Mouse (Mus musculus): ENCODE data around the gene Nxpe3. TPM values are rescaled to one million over a fixed set of nuclear protein-coding genes. Genes with fewer than 3 reads are reported as not detected.

Nxpe3 gene
- polyA plus RNA-seq, 1 experiment = 7.5 TPM

- Histone ChIP-seq H3K4me3 (ENCODE audit: insufficient read depth, low read length) (no peak overlapping the region), H3K27ac (ENCODE audit: insufficient read depth, low read length) (0 out of 2 replicates have a peak overlapping the region, but pooled peaks have one; percentile 17), H3K4me1 (ENCODE audit: control insufficient read depth, insufficient read depth, low read length) (peaks cover 3% of the 10 kb centered on the region; the same call in 1 of the 2 replicates)
- TF ChIP-seq POLR2A (IDR thresholded peaks at IDR 0.05; ENCODE audit: extremely low read depth, insufficient read depth, low read length) = no peak
- no peak for TF ChIP-seq CTCF (IDR thresholded peaks at IDR 0.05; ENCODE audit: extremely low read depth, insufficient read depth, low read length)
Measured at GRCm38 (mm10) chr16:55823398-55824155, 71.5 kb downstream of the Nxpe3 start.

- TF ChIP-seq POLR2A (IDR thresholded peaks at IDR 0.05; ENCODE audit: extremely low read depth, insufficient read depth, low read length) (no peak), CTCF (IDR thresholded peaks at IDR 0.05; ENCODE audit: extremely low read depth, insufficient read depth, low read length) (no peak)
- H3K4me3 ChIP-seq (ENCODE audit: insufficient read depth, low read length) = peak overlapping the region; percentile 73
- H3K27ac ChIP-seq (ENCODE audit: insufficient read depth, low read length) = 0 out of 2 replicates have a peak overlapping the region, but pooled peaks have one; percentile 17
- H3K4me1 ChIP-seq (ENCODE audit: control insufficient read depth, insufficient read depth, low read length) = peaks cover 3% of the 10 kb centered on the region; the same call in 1 of the 2 replicates
Measured at GRCm38 (mm10) chr16:55822741-55823397, 72.2 kb downstream of the Nxpe3 start.

- Histone ChIP-seq H3K27ac (ENCODE audit: insufficient read depth, low read length) (peak overlapping the region; percentile 94), H3K4me3 (ENCODE audit: insufficient read depth, low read length) (peak overlapping the region; percentile 73), H3K4me1 (ENCODE audit: control insufficient read depth, insufficient read depth, low read length) (peaks cover 3% of the 10 kb centered on the region; the same call in 1 of the 2 replicates)
- TF ChIP-seq POLR2A (IDR thresholded peaks at IDR 0.05; ENCODE audit: extremely low read depth, insufficient read depth, low read length) (peak; percentile 38; the same call in 1 of the 2 replicates), CTCF (IDR thresholded peaks at IDR 0.05; ENCODE audit: extremely low read depth, insufficient read depth, low read length) (no peak)
Measured at GRCm38 (mm10) chr16:55821997-55822740, 72.9 kb downstream of the Nxpe3 start.

- H3K27ac ChIP-seq (ENCODE audit: insufficient read depth, low read length) = peak overlapping the region; percentile 92
- H3K4me1 ChIP-seq (ENCODE audit: control insufficient read depth, insufficient read depth, low read length) = peaks cover 3% of the 10 kb centered on the region; the same call in 1 of the 2 replicates
- H3K4me3 ChIP-seq (ENCODE audit: insufficient read depth, low read length) = peak overlapping the region; percentile 73
- TF ChIP-seq POLR2A (IDR thresholded peaks at IDR 0.05; ENCODE audit: extremely low read depth, insufficient read depth, low read length) (no peak), CTCF (IDR thresholded peaks at IDR 0.05; ENCODE audit: extremely low read depth, insufficient read depth, low read length) (no peak)
Measured at GRCm38 (mm10) chr16:55821571-55821981, 73.5 kb downstream of the Nxpe3 start.

- H3K4me3 ChIP-seq (ENCODE audit: insufficient read depth, low read length) = peak overlapping the region; percentile 73
- peaks cover 3% of the 10 kb centered on the region; the same call in 1 of the 2 replicates for H3K4me1 ChIP-seq (ENCODE audit: control insufficient read depth, insufficient read depth, low read length)
- H3K27ac ChIP-seq (ENCODE audit: insufficient read depth, low read length) = peak overlapping the region; percentile 70; the same call in 1 of the 2 replicates
- TF ChIP-seq CTCF (IDR thresholded peaks at IDR 0.05; ENCODE audit: extremely low read depth, insufficient read depth, low read length) (no peak), POLR2A (IDR thresholded peaks at IDR 0.05; ENCODE audit: extremely low read depth, insufficient read depth, low read length) (no peak)
Measured at GRCm38 (mm10) chr16:55820916-55821570, 74.0 kb downstream of the Nxpe3 start.

GRCm38 (mm10) chr16:55820161-55820915 lies 74.7 kb downstream of the Nxpe3 start:
- TF ChIP-seq CTCF (IDR thresholded peaks at IDR 0.05; ENCODE audit: extremely low read depth, insufficient read depth, low read length) = no peak
- TF ChIP-seq POLR2A (IDR thresholded peaks at IDR 0.05; ENCODE audit: extremely low read depth, insufficient read depth, low read length) = no peak
- Histone ChIP-seq H3K27ac (ENCODE audit: insufficient read depth, low read length) (peak overlapping the region; percentile 70), H3K4me3 (ENCODE audit: insufficient read depth, low read length) (peak overlapping the region; percentile 73), H3K4me1 (ENCODE audit: control insufficient read depth, insufficient read depth, low read length) (peaks cover 3% of the 10 kb centered on the region; the same call in 1 of the 2 replicates)

- no peak for TF ChIP-seq CTCF (IDR thresholded peaks at IDR 0.05; ENCODE audit: extremely low read depth, insufficient read depth, low read length)
- TF ChIP-seq POLR2A (IDR thresholded peaks at IDR 0.05; ENCODE audit: extremely low read depth, insufficient read depth, low read length) = no peak
- H3K27ac ChIP-seq (ENCODE audit: insufficient read depth, low read length) = no peak overlapping the region
- H3K4me3 ChIP-seq (ENCODE audit: insufficient read depth, low read length) = peak overlapping the region; percentile 30
- H3K4me1 ChIP-seq (ENCODE audit: control insufficient read depth, insufficient read depth, low read length) = peaks cover 3% of the 10 kb centered on the region; the same call in 1 of the 2 replicates
Measured at GRCm38 (mm10) chr16:55819186-55819861, 75.8 kb downstream of the Nxpe3 start.
